Mouse (Mus musculus) thymus, postnatal 14 days (tissue): ENCODE data around the gene Gm14444.
"Not testable (repeated sequence)": the region's sequence is repeated elsewhere in the genome, so short reads cannot be mapped to it uniquely, and the experiment has no call there.

Source experiments
- DNase-seq: peaks from one replicate; pipeline ENCODE4 v3.0.0; 2021

Gm14444 gene

DNA sequence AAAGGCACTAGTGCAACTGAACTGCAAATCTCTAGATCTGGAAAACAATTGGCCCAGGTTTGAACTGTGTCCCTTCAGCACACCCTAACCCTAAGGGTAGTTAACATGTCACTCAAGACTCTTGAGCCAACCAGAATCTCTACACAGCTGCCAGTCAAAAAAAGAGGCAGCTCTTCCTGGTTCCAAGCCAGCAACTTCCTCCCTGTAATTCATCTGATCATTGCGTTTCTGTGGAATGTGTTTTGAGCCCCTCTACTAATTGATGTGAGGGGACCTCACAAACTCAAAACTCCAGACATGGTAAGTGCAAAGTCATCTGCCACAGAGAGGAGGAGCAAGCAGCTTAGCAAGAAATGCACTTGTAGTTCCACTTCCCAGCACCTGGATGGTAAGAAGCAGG, at the start of gene Gm14444:
Gene Gm14444, plus strand, starts transcription at position 220 of the 400 bp plus-strand sequence.
- not testable (repeated sequence) for DNase-seq

DNA sequence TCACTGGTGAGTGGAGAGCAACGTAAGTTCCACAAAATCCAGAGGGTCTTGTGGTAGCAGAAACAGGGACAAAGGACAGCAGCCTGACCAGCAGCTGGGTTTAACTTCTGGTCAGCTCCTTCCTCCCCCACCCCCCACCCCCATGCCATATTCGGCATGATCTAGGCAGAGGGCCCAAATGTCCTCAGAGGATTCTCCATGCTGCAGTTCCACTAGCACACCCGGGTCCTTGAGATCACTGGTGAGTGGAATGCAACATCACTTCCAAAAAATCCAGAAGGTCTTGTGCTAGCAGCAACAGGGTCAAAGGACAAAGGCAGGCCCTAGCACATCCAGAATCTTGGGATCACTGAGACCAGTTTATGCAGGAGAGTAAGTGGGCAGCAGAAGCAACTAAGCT, 44.6 kb upstream of the Gm14444 start:
- DNase-seq: not testable (repeated sequence)

DNA sequence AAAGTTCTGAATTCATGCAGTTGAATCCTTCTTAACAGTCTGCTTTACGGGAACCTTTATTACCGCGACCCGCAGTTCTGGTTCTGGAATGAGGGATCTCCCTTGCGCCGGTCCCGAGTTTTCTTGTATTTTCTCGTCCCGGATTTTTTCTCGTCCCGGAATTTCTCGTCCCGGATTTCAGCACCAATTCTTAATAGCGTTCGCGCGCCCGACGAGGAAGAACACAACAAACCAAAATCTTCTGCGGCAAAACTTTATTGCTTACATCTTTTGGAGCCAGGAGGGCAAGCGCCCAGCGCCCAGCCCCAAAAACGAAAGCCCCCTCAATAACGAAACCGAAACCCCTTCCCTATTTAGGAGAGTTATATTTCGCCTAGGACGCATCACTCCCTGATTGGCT, 34.2 kb downstream of the Gm14444 start:
- DNase-seq: not testable (repeated sequence)

DNA sequence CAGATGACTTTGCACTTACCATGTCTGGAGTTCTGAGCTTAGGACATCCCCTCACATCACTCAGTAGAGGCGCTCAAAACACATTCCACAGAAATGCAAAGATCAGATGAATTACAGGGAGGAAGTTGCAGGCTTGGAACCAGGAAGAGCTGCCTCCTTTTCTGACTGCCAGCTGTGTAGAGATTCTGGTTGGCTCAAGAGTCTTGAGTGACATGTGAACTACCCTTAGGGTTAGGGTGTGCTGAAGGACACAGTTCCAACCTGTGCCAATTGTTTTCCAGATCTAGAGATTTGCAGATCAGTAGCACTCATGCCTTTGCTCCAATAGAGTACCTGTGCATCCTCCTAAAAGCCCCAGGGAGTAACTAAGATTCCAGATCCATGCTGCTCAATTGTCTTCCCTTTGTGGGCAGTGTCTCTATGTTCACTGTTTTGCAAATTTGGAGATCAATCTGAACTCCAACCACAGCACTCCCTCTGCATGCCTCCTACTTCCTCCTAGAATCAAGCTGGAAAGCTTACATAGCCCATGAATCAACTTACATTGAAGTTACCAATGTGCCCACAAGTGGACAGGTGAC, 57.7 kb downstream of the Gm14444 start, which contains the start of gene Gm14393:
Gene Gm14393, minus strand, starts transcription at position 101 of the 581 bp plus-strand sequence.
- DNase-seq: not testable (repeated sequence)
